Mouse (Mus musculus): ENCODE data around the gene Hormad1.

Hormad1 gene

GRCm38 (mm10) chr3:95636072-95636471 is 76.6 kb downstream of the Hormad1 start:
- DNase-seq (ENCODE audit: low read depth, low spot score), result peak; percentile 77

Measured in ES-CJ7 (cell line).